Mouse (Mus musculus): ENCODE measurements around the gene Trmt112.

- TF ChIP-seq CTCF (IDR thresholded peaks at IDR 0.05; ENCODE audit: control insufficient read depth, insufficient read depth, insufficient read length) (no peak), USF1 (IDR thresholded peaks at IDR 0.05; ENCODE audit: low read depth) (no peak), CEBPB (IDR thresholded peaks at IDR 0.05; ENCODE audit: low read depth) (no peak), MAX (IDR thresholded peaks at IDR 0.05) (no peak), MYOD1 (IDR thresholded peaks at IDR 0.05; ENCODE audit: control insufficient read depth, insufficient read length, low read depth) (no peak), FOSL1 (IDR thresholded peaks at IDR 0.05; ENCODE audit: insufficient read depth, low read length, poor library complexity, severe bottlenecking) (no peak)
Observed at GRCm38 (mm10) chr19:6875834-6876233, 33.7 kb upstream of the Trmt112 start.

All from C2C12 (cell line).